Mouse (Mus musculus) heart, postnatal 25 days (tissue): ENCODE measurements at regions not wholly inside any gene's neighbourhood (a gene's known extent, or its start where the extent isn't known, plus 50 kb on each side); places are given as distances from the start of the nearest gene placed in this dataset.

Experiments
- DNase-seq: peaks from one replicate; pipeline ENCODE4 v3.0.0; 2022; ENCODE audit warnings: low spot score
- intact Hi-C: fragments of 180-260 bp; cut with DNase I; formaldehyde crosslinking; loops from one replicate; pipeline ENCODE4 v1.15.1; 2025

- no peak for DNase-seq
- intact Hi-C loops = no loop called here
Measured at GRCm38 (mm10) chr2:149679822-149680459, 149.1 kb upstream of the Syndig1 start.

GRCm38 (mm10) chr2:149722342-149722741 lies 106.7 kb upstream of the Syndig1 start:
- no peak for DNase-seq
- intact Hi-C loops = no loop called here

- intact Hi-C loops = no loop called here
- DNase-seq = no peak
Measured at GRCm38 (mm10) chr2:149724279-149724678, 104.7 kb upstream of the Syndig1 start.

GRCm38 (mm10) chr2:149725932-149726331 lies 103.1 kb upstream of the Syndig1 start:
- no peak for DNase-seq
- intact Hi-C loops = no loop called here

- intact Hi-C loops = no loop called here
- DNase-seq = no peak
Measured at GRCm38 (mm10) chr2:149737837-149738236, 91.2 kb upstream of the Syndig1 start.

GRCm38 (mm10) chr2:149739886-149740285 lies 89.1 kb upstream of the Syndig1 start:
- no peak for DNase-seq

GRCm38 (mm10) chr2:149742661-149743060 lies 86.3 kb upstream of the Syndig1 start:
- DNase-seq = no peak
- intact Hi-C loops = no loop called here

More at GRCm38 (mm10) chr2:149739886-149740285, 89.1 kb upstream of the Syndig1 start:
- intact Hi-C loops = no loop called here

- no peak for DNase-seq
- intact Hi-C loops = no loop called here
Measured at GRCm38 (mm10) chr2:149748240-149748822, 80.7 kb upstream of the Syndig1 start.

- no peak for DNase-seq
- intact Hi-C loops = no loop called here
Measured at GRCm38 (mm10) chr2:149759151-149759550, 69.9 kb upstream of the Syndig1 start.

- intact Hi-C loops = no loop called here
- no peak for DNase-seq
Measured at GRCm38 (mm10) chr2:149763864-149764263, 65.1 kb upstream of the Syndig1 start.

- intact Hi-C loops = no loop called here
- no peak for DNase-seq
Measured at GRCm38 (mm10) chr2:149768027-149768426, 61.0 kb upstream of the Syndig1 start.

- DNase-seq = no peak
- intact Hi-C loops = no loop called here
Measured at GRCm38 (mm10) chr2:149768551-149768950, 60.5 kb upstream of the Syndig1 start.

- DNase-seq = no peak
- intact Hi-C loops = no loop called here
Measured at GRCm38 (mm10) chr2:149777316-149777715, 51.7 kb upstream of the Syndig1 start.
